Mouse (Mus musculus) intestine, embryonic 15.5 days (tissue): ENCODE data around the gene Shkbp1. TPM values are rescaled to one million over a fixed set of nuclear protein-coding genes. Genes with fewer than 3 reads are reported as not detected.

Source experiments
- ATAC-seq: fragments of 200-750 bp; cut with Nextera tagmentation; 2 replicates; pipeline ENCODE4 v1.8.0; 2017; ENCODE audit warnings: moderate TSS enrichment, moderate library complexity
- H3K27ac ChIP-seq: fragments of 300-500 bp; sonication (generic); 2 replicates; pipeline ENCODE4 v1.5.1; 2015; ENCODE audit warnings: mild to moderate bottlenecking, inconsistent platforms
- H3K27me3 ChIP-seq: fragments of 300-500 bp; sonication (generic); replicated peaks from 2 replicates; pipeline ENCODE4 v1.6.1; 2015; ENCODE audit warnings: inconsistent platforms
- H3K36me3 ChIP-seq: fragments of 300-500 bp; sonication (generic); 2 replicates; pipeline ENCODE4 v1.6.1; 2015; ENCODE audit warnings: inconsistent platforms
- H3K4me1 ChIP-seq: fragments of 300-500 bp; sonication (generic); replicated peaks from 2 replicates; pipeline ENCODE4 v1.6.1; 2015; ENCODE audit warnings: inconsistent platforms
- H3K4me2 ChIP-seq: fragments of 300-500 bp; sonication (generic); replicated peaks from 2 replicates; pipeline ENCODE4 v1.6.1; 2015; ENCODE audit warnings: mild to moderate bottlenecking, inconsistent platforms
- H3K4me3 ChIP-seq: fragments of 300-500 bp; sonication (generic); replicated peaks from 2 replicates; pipeline ENCODE4 v1.5.1; 2015; ENCODE audit warnings: inconsistent platforms
- H3K9ac ChIP-seq: fragments of 300-500 bp; sonication (generic); 2 replicates; pipeline ENCODE4 v1.6.1; 2015; ENCODE audit warnings: inconsistent platforms
- H3K9me3 ChIP-seq: fragments of 300-500 bp; sonication (generic); 2 replicates; pipeline ENCODE4 v1.6.1; 2016; ENCODE audit warnings: inconsistent platforms
- WGBS: fragments of 180-500 bp; shearing (Covaris S2); methylation state at CpG from one replicate; pipeline ENCODE4 v1.1.7; 2015; 5-methylcytosine and 5-hydroxymethylcytosine counted together
- polyA plus RNA-seq: library from polyadenylated mRNA; unstranded; fragments of >200 nt; fragmentation: Nextera tagmentation; extraction: Ambion mirVana; gene quantifications from 2 replicates; pipeline ENCODE4 v1.2.1, GENCODE M21; 2015

Shkbp1 gene
- polyA plus RNA-seq, 1 experiment from 2014 or later, result 35.0 TPM

DNA sequence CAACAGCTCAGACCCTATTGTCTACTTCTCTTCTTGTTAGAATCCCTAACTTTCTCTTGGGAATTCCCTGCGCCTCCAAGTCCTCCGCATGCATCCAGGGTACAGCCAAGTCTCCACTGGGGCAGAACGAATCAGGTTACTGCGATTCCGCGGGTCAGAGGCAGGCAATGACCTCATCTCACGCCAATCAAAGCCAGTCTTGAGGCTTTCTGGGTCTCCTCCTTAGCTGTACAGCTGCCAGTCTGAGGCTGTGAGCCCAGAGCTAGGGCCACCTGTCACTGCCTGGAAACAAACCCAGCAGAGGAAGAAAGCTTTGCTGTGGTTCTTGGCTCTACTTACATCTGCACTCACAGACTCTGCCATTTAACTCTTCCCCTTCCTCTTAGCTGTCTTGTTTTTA, 39.9 kb downstream of the Shkbp1 start:
- Histone ChIP-seq H3K36me3 (peaks cover 11% of the 10 kb centered on the region; the same call in 1 of the 2 replicates), H3K27ac (no peak overlapping the region), H3K27me3 (no peaks in the 10 kb centered on the region), H3K9me3 (no peaks in the 10 kb centered on the region), H3K4me2 (no peak overlapping the region), H3K9ac (no peak overlapping the region), H3K4me3 (no peak overlapping the region), H3K4me1 (no peaks in the 10 kb centered on the region)
- 56% methylated on average over 7 of the region's 7 CpGs for WGBS
- ATAC-seq, result no peak

DNA sequence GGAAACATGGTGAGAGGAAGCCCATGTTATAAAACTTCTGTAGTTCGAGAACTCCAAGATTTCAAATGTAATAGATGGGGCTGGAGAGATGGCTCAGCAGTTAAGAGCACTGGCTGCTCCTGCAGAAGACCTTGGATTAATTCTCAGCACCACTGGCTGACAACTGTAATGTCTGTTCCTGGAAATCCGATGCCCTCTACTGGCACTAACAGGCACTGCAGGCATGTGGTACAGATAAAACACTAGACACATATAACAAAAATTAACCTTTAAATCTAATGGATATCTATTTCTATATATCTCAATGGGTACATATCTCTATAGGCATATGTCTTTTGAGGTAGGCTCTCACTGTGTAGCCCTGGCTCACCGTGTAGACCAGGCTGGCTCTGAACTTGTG, 41.4 kb downstream of the Shkbp1 start:
- peaks cover 11% of the 10 kb centered on the region for H3K36me3 ChIP-seq
- no peak overlapping the region for H3K27ac ChIP-seq
- no peak for ATAC-seq
- peaks cover 7% of the 10 kb centered on the region; the same call in 1 of the 2 replicates for H3K4me1 ChIP-seq
- H3K9me3 ChIP-seq, result no peaks in the 10 kb centered on the region
- H3K4me3 ChIP-seq, result no peak overlapping the region
- H3K4me2 ChIP-seq, result no peak overlapping the region
- no peak overlapping the region for H3K9ac ChIP-seq
- WGBS, result 85% methylated on average over 3 of the region's 3 CpGs
- H3K27me3 ChIP-seq, result no peaks in the 10 kb centered on the region

DNA sequence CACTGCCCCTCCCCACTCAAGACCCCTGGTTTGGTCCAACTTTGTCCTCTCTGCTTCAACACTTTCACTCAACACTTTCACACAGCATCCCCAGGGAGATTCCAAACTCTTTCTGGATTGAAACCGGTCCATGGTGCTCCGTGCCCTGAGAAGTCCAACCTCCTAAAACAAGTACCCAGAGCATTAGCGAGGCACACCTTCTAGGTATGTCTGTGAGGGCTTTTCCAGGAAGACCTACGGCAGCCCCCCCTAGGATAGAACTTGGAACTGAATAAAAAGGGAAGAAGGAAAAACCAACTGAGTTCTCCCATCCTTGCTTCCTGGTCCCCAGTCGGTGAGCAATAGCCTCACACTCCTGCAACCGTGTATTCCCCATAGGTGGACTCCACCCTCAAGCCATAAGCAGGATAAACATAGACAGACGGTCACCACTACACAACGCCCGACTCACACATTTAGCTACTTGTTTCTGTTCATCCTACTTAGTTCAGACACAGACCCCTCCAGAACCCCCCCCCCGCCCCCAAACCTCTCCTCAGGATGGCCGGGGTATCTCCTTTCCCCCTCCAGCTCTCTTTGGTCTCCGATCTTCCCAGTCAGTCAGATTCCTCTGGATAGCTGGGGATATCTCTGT, 44.1 kb downstream of the Shkbp1 start:
- Histone ChIP-seq H3K4me3 (no peak overlapping the region), H3K27ac (no peak overlapping the region), H3K9ac (no peak overlapping the region), H3K4me2 (no peak overlapping the region), H3K36me3 (peaks cover 11% of the 10 kb centered on the region), H3K4me1 (peaks cover 7% of the 10 kb centered on the region; the same call in 1 of the 2 replicates), H3K9me3 (no peaks in the 10 kb centered on the region), H3K27me3 (no peaks in the 10 kb centered on the region)
- 89% methylated on average over 12 of the region's 12 CpGs for WGBS
- no peak for ATAC-seq

DNA sequence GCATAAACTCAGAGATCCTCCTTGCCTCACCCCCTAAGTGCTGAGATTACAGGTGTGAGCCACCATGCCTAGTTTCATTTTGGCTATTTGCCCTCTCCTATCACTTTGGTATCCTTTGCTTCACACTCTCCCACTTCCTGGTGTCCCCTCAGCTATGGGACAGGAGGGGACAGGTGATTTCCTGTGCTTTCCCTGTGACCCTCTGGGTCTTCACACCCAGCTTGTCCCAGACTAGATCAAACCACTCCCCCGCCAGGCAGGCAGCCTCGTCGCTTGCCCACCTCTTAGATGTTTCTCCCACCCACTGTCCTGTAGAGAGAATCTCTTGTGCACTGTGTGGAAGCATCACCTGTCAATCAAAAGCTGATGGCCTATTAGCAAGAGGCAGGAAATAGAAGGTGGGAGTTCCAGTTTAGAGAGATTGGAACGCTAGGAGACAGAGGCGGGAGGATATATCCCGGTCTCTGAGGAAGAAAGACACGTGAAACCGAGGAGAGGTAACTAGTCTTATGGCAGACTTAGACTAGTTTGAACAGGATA, 44.8 kb downstream of the Shkbp1 start:
- Histone ChIP-seq H3K36me3 (peaks cover 11% of the 10 kb centered on the region), H3K4me2 (no peak overlapping the region), H3K4me3 (no peak overlapping the region), H3K27ac (no peak overlapping the region), H3K4me1 (peaks cover 7% of the 10 kb centered on the region; the same call in 1 of the 2 replicates), H3K9ac (no peak overlapping the region), H3K27me3 (no peaks in the 10 kb centered on the region), H3K9me3 (no peaks in the 10 kb centered on the region)
- 51% methylated on average over 8 of the region's 8 CpGs for WGBS
- ATAC-seq, result no peak

DNA sequence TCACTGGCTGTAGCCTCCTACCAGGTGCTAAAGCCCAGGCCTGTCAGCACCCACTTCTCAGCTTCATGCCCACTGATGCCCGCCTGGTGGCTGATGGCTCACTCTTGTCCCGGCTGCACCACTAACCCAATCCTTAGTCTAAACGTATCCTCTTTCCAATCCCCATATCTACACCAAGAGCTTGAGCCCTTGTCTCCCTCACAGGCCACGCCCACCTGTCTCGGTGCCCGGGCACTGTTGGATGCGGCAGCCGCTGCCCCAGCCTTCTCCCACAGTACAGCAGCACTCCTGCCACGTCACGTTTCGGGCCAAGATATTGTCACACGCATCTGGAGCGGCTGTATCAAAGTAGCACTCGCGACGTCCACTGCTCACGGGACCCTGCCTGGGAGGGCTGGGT, 45.5 kb downstream of the Shkbp1 start:
- ATAC-seq, result peak; percentile 34
- Histone ChIP-seq H3K4me3 (no peak overlapping the region), H3K27me3 (no peaks in the 10 kb centered on the region), H3K4me2 (peak overlapping the region; percentile 41), H3K4me1 (peaks cover 7% of the 10 kb centered on the region; the same call in 1 of the 2 replicates), H3K27ac (no peak overlapping the region), H3K9ac (no peak overlapping the region; the same call in 1 of the 2 replicates), H3K36me3 (peaks cover 12% of the 10 kb centered on the region), H3K9me3 (no peaks in the 10 kb centered on the region)
- WGBS, result 14% methylated on average over 17 of the region's 17 CpGs

DNA sequence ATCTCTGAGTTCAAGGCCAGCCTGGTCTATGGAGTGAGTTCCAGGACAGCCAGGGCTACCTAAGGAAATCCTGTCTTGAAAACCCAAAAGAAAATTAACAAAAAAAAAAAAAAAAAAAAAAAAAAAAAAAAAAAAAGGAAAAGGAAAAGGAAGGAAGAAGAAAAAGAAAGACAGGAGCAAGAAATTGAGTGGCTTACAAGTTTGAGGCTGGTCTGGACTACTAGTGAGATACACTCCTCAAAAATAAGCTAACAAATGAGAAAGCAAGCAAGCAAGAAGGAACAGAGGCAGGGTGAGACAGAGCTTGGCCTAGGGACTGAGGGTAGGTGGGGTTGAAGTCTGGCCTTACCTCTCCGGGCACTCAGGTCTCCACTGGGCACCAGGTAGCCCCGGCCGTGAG, 46.0 kb downstream of the Shkbp1 start:
- Histone ChIP-seq H3K4me3 (no peak overlapping the region), H3K9ac (no peak overlapping the region), H3K4me2 (peak overlapping the region; percentile 41; the same call in 1 of the 2 replicates), H3K36me3 (peaks cover 14% of the 10 kb centered on the region), H3K27ac (no peak overlapping the region), H3K9me3 (no peaks in the 10 kb centered on the region), H3K4me1 (peaks cover 7% of the 10 kb centered on the region; the same call in 1 of the 2 replicates), H3K27me3 (no peaks in the 10 kb centered on the region)
- 0 out of 2 replicates have a peak, but pooled peaks have one; percentile 13 for ATAC-seq
- 76% methylated on average over 3 of the region's 3 CpGs for WGBS

DNA sequence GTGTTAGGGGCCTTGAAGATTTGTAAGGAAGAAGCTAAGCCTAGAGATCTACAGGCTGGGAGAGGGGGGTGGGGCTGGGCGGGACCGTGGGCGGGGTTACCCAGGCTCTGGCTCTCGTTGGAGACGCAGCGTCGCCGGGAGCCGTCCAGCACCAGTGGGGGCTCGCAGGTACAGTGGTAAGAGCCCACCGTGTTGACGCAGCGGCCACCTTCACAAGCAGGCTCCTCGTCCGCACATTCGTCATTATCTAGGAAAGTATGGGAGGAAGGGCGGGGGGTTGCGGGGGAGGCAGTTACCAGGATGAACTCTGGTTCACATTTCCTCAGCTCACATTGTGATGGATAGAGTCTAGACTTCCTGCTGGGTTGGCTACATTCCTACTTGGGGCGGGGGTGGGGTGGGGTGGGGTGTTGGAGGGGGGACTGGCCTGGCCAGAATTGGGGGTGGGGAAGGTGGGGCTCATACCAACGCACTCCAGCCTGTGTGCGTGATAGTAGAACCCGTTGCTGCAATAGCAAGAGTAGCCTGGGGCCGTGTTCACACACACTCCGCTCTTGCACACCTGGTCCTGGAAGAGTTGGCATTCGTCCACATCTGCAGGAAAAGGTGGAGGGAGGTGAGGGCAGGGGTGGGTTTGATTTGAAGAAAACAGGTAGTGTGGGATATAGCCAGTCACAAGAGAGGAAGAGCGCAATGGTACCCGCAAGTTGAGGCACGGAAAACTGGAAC, 46.8 kb downstream of the Shkbp1 start:
- Histone ChIP-seq H3K36me3 (peaks cover 8% of the 10 kb centered on the region), H3K27me3 (no peaks in the 10 kb centered on the region), H3K9ac (no peak overlapping the region), H3K4me3 (peak overlapping the region; percentile 30), H3K4me1 (peaks cover 7% of the 10 kb centered on the region; the same call in 1 of the 2 replicates), H3K9me3 (no peaks in the 10 kb centered on the region), H3K27ac (no peak overlapping the region), H3K4me2 (peak overlapping the region; percentile 63)
- WGBS, result 12% methylated on average over 28 of the region's 28 CpGs
- peak; percentile 80 for ATAC-seq

DNA sequence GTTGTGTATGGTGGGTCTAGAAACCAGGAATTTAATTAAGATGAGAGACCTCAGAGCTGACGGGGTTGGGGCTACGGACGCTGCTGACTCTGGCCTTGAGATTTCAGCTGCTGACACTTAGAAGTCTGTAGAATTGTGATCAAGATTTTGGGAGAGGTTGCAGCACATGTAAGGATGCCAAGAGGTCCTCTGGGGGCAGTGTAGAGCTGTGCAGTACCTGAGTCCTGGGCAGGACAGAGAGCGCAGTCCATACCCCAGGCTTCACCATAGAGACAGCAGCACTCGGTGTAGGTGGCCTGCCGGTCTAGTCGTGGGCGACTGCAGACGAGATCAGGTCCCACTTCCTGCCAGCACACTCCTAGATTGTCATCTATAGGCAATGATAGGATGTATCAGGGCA, 48.3 kb downstream of the Shkbp1 start:
- Histone ChIP-seq H3K27ac (no peak overlapping the region), H3K36me3 (peaks cover 3% of the 10 kb centered on the region; the same call in 1 of the 2 replicates), H3K9ac (no peak overlapping the region), H3K27me3 (no peaks in the 10 kb centered on the region), H3K4me3 (no peak overlapping the region), H3K9me3 (no peaks in the 10 kb centered on the region), H3K4me2 (no peak overlapping the region), H3K4me1 (peaks cover 7% of the 10 kb centered on the region; the same call in 1 of the 2 replicates)
- WGBS, result 76% methylated on average over 9 of the region's 9 CpGs
- ATAC-seq, result no peak

DNA sequence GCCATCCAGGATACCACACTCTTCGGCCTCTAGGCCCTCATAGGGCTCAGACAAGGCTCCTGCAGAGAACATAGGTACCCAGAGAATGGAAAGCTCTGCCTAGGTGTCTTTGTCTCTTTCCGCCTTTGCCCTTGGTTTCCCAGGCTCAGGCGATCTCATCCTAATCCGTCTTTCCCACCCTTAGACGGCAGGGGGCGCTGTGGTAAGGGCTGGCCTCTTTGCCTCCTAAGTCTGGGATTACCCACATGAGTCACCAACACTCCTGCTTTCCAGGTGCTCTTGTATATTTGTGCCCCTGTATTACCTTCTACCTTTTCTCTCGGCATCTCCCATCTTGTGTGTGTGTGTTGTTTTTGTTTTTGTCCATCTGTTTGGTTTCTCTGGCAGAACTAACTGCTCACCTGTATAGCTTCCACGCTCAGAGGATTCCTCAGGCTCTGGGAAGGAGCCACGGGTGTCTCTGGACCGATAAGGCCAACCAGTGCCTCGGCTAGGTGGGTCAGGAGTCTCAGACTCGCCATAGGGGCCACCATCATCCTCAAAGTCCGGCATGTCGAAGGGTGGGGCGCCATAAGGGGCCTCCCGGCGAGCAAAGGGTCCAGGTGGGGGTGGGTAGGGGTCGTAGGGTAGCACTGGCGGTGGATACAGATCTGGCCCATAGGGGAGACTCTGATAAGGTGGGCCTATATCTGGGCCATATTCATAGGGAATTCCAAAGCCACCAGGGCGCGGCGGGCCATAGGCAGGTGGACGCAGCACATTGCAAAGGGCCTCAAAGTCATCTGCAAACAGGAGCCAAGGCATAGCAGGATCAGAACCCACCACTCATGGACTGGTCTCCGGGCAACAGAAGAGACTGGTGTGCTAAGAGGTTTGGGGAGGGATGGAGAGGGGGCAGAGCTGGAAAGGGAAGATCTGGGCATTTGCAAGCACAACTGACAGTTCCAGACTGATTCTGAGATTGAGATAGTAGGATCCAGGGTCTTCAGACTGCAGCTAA, 49.4 kb downstream of the Shkbp1 start:
- WGBS, result 75% methylated on average over 24 of the region's 24 CpGs
- H3K36me3 ChIP-seq, result peaks cover 3% of the 10 kb centered on the region; the same call in 1 of the 2 replicates
- no peaks in the 10 kb centered on the region for H3K9me3 ChIP-seq
- H3K4me3 ChIP-seq, result no peak overlapping the region
- no peak overlapping the region for H3K4me2 ChIP-seq
- ATAC-seq, result no peak
- no peaks in the 10 kb centered on the region for H3K27me3 ChIP-seq
- H3K4me1 ChIP-seq, result peaks cover 11% of the 10 kb centered on the region; the same call in 1 of the 2 replicates
- H3K27ac ChIP-seq, result no peak overlapping the region
- H3K9ac ChIP-seq, result no peak overlapping the region

DNA sequence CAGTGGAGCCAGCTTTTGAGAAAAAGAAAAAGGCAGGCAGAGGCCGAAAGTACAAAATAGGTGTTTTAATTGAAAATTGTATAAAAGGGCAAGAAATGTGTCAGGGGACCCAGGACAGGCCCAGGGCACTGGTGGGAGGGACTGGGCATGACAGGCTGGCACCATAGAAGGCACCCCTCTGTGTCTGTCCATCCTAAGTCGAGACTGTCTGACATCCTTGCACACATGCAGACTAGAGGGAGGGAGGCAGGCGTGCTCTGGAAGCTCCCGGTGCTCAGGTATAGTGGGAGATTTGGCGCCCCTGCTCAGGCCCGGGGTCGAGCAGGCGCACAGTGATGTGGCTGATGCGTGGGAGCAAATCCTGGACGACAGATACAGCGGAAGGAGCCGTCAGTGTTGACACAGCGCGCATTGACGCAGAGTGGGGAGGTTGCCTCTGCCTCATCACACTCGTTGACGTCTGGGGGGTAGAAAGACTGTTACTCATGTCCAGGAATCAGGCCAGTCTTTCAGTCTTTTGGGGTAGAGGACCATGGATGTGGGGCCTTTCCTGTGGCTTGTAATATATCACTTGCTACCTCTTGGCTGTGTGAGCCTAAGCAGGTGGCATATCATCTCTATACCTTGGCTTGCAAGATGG, 50.6 kb downstream of the Shkbp1 start:
- Histone ChIP-seq H3K4me2 (no peak overlapping the region), H3K9ac (no peak overlapping the region), H3K9me3 (no peaks in the 10 kb centered on the region), H3K4me3 (no peak overlapping the region), H3K4me1 (peaks cover 7% of the 10 kb centered on the region; the same call in 1 of the 2 replicates), H3K27ac (no peak overlapping the region), H3K27me3 (no peaks in the 10 kb centered on the region), H3K36me3 (0 out of 2 replicates have a peak, but pooled peaks cover 3% of the 10 kb centered on the region)
- no peak for ATAC-seq
- WGBS, result 83% methylated on average over 17 of the region's 17 CpGs

DNA sequence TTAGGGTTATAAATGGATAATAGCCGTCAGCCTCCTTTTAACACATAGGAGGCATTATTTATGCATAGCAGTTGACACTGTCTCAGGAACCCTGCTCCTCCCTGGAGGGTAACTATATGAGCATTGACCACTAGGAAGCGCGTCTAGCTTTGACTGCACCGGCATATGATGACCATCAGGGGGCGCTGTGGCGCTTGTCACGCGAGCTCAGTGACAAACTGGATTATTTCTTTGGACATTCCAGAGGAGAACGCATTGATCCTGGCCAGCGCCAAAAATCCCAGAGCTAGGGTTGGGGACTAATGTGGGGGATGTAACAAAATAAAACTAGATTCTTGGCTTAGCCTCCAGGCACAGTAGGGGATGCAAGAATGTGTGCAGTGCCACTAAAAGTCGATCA, 53.6 kb downstream of the Shkbp1 start:
- Histone ChIP-seq H3K4me1 (0 out of 2 replicates have a peak, but pooled peaks cover 10% of the 10 kb centered on the region), H3K9ac (no peak overlapping the region), H3K4me3 (no peak overlapping the region), H3K36me3 (0 out of 2 replicates have a peak, but pooled peaks cover 3% of the 10 kb centered on the region), H3K4me2 (no peak overlapping the region), H3K27me3 (no peaks in the 10 kb centered on the region), H3K27ac (no peak overlapping the region), H3K9me3 (no peaks in the 10 kb centered on the region)
- ATAC-seq, result peak; percentile 34
- 12% methylated on average over 11 of the region's 11 CpGs for WGBS
